Mouse (Mus musculus) C2C12 (cell line): ENCODE results near the gene Dact1. TPM values are rescaled to one million over a fixed set of nuclear protein-coding genes. Genes with fewer than 3 reads are reported as not detected.

ENCODE experiments used
- H3K27me3 ChIP-seq: one replicate; pipeline ENCODE4 v1.6.1; 2011; ENCODE audit not compliant: control insufficient read depth, insufficient read depth, insufficient read length
- H3K36me3 ChIP-seq: one replicate; pipeline ENCODE4 v1.6.1; 2011; ENCODE audit not compliant: control insufficient read depth, insufficient read depth
- H3K4me3 ChIP-seq: one replicate; pipeline ENCODE4 v1.5.1; 2011; ENCODE audit warnings: mild to moderate bottlenecking, control low read depth; ENCODE audit not compliant: poor library complexity, insufficient read depth, severe bottlenecking
- H3K79me2 ChIP-seq: one replicate; pipeline ENCODE4 v1.6.1; 2011; ENCODE audit not compliant: control insufficient read depth, insufficient read depth
- H3K79me3 ChIP-seq: one replicate; pipeline ENCODE4 v1.6.1; 2011; ENCODE audit warnings: low read depth, control low read depth
- H3ac ChIP-seq: one replicate; pipeline ENCODE3; 2011; ENCODE audit warnings: low read depth; ENCODE audit not compliant: control insufficient read depth, insufficient read length
- CEBPB ChIP-seq: IDR thresholded peaks from one replicate; pipeline ENCODE4 v1.6.1; 2011; ENCODE audit warnings: low read depth, mild to moderate bottlenecking, control low read depth, moderate library complexity
- CTCF ChIP-seq: IDR thresholded peaks from one replicate; pipeline ENCODE4 v1.5.1; 2011; ENCODE audit not compliant: control insufficient read depth, insufficient read depth, insufficient read length
- FOSL1 ChIP-seq: IDR thresholded peaks from one replicate; pipeline ENCODE4 v1.8.0; 2011; ENCODE audit warnings: mild to moderate bottlenecking, low read length; ENCODE audit not compliant: poor library complexity, insufficient read depth, severe bottlenecking
- MAX ChIP-seq: IDR thresholded peaks from one replicate; pipeline ENCODE4 v1.6.1; 2011; ENCODE audit warnings: mild to moderate bottlenecking, control low read depth
- MYOD1 ChIP-seq: IDR thresholded peaks from one replicate; pipeline ENCODE4 v1.6.1; 2011; ENCODE audit warnings: low read depth; ENCODE audit not compliant: control insufficient read depth, insufficient read length
- MYOG ChIP-seq: IDR thresholded peaks from one replicate; pipeline ENCODE4 v1.6.1; 2011; ENCODE audit not compliant: control insufficient read depth, insufficient read length; ENCODE audit errors: extremely low read depth
- USF1 ChIP-seq: IDR thresholded peaks from one replicate; pipeline ENCODE4 v1.6.1; 2011; ENCODE audit warnings: low read depth, mild to moderate bottlenecking, control low read depth, moderate library complexity
- polyA plus RNA-seq: library from polyadenylated mRNA; unstranded; fragments of >200 nt; fragmentation: generic; extraction: Trizol; gene quantifications from one replicate; pipeline ENCODE4 v1.2.1, GENCODE M21; 2012; ENCODE audit warnings: missing spikeins

Dact1 gene
- polyA plus RNA-seq, 1 experiment = 1.6 TPM

GRCm38 (mm10) chr12:71355092-71355491 is 45.4 kb downstream of the Dact1 start:
- Histone ChIP-seq H3K79me3 (no peaks in the 10 kb centered on the region), H3K4me3 (no peak overlapping the region), H3K27me3 (no peaks in the 10 kb centered on the region), H3ac (no peak overlapping the region), H3K36me3 (no peaks in the 10 kb centered on the region), H3K79me2 (no peaks in the 10 kb centered on the region)
- TF ChIP-seq MYOG (no peak), CTCF (no peak), MAX (no peak), CEBPB (no peak), USF1 (no peak)

- Histone ChIP-seq H3K79me3 (no peaks in the 10 kb centered on the region), H3K36me3 (no peaks in the 10 kb centered on the region), H3ac (no peak overlapping the region), H3K27me3 (no peaks in the 10 kb centered on the region), H3K4me3 (no peak overlapping the region), H3K79me2 (no peaks in the 10 kb centered on the region)
- TF ChIP-seq CTCF = no peak
- no peak for TF ChIP-seq CEBPB
- TF ChIP-seq MYOG = no peak
- no peak for TF ChIP-seq MYOD1
- no peak for TF ChIP-seq USF1
- no peak for TF ChIP-seq MAX
- TF ChIP-seq FOSL1 = no peak
Measured at GRCm38 (mm10) chr12:71361616-71362015, 51.9 kb downstream of the Dact1 start.

GRCm38 (mm10) chr12:71362425-71362824 is 52.7 kb downstream of the Dact1 start:
- H3K27me3 ChIP-seq = no peaks in the 10 kb centered on the region
- no peak overlapping the region for H3ac ChIP-seq
- TF ChIP-seq MYOD1 = no peak
- no peak for TF ChIP-seq USF1
- TF ChIP-seq FOSL1 = no peak
- TF ChIP-seq CEBPB = no peak
- no peak for TF ChIP-seq MYOG
- TF ChIP-seq MAX = no peak
- no peak for TF ChIP-seq CTCF
- H3K36me3 ChIP-seq = no peaks in the 10 kb centered on the region
- no peaks in the 10 kb centered on the region for H3K79me2 ChIP-seq
- H3K4me3 ChIP-seq = no peak overlapping the region
- no peaks in the 10 kb centered on the region for H3K79me3 ChIP-seq

GRCm38 (mm10) chr12:71364106-71364505 is 54.4 kb downstream of the Dact1 start:
- H3K4me3 ChIP-seq = no peak overlapping the region
- H3K27me3 ChIP-seq = no peaks in the 10 kb centered on the region
- no peaks in the 10 kb centered on the region for H3K36me3 ChIP-seq
- H3K79me2 ChIP-seq = no peaks in the 10 kb centered on the region
- no peak for TF ChIP-seq CEBPB
- H3ac ChIP-seq = no peak overlapping the region
- H3K79me3 ChIP-seq = no peaks in the 10 kb centered on the region

- Histone ChIP-seq H3K27me3 (no peaks in the 10 kb centered on the region), H3ac (no peak overlapping the region), H3K4me3 (no peak overlapping the region), H3K36me3 (no peaks in the 10 kb centered on the region), H3K79me3 (no peaks in the 10 kb centered on the region), H3K79me2 (no peaks in the 10 kb centered on the region)
- TF ChIP-seq CTCF (no peak), CEBPB (no peak), MYOD1 (no peak), FOSL1 (no peak), MAX (no peak), USF1 (no peak), MYOG (no peak)
Measured at GRCm38 (mm10) chr12:71364531-71364930, 54.8 kb downstream of the Dact1 start.

GRCm38 (mm10) chr12:71365208-71365607 is 55.5 kb downstream of the Dact1 start:
- Histone ChIP-seq H3ac (no peak overlapping the region), H3K27me3 (no peaks in the 10 kb centered on the region), H3K79me2 (no peaks in the 10 kb centered on the region), H3K79me3 (no peaks in the 10 kb centered on the region), H3K4me3 (no peak overlapping the region), H3K36me3 (no peaks in the 10 kb centered on the region)
- TF ChIP-seq MYOG (no peak), CEBPB (no peak), USF1 (no peak), MYOD1 (no peak), CTCF (no peak), FOSL1 (no peak), MAX (no peak)

- Histone ChIP-seq H3K79me3 (no peaks in the 10 kb centered on the region), H3K79me2 (no peaks in the 10 kb centered on the region), H3ac (no peak overlapping the region), H3K4me3 (no peak overlapping the region), H3K36me3 (no peaks in the 10 kb centered on the region), H3K27me3 (no peaks in the 10 kb centered on the region)
- TF ChIP-seq MYOD1 (no peak), FOSL1 (no peak), CEBPB (no peak), MYOG (no peak), CTCF (no peak), MAX (no peak), USF1 (no peak)
Measured at GRCm38 (mm10) chr12:71366175-71366574, 56.5 kb downstream of the Dact1 start.
